Mouse (Mus musculus): ENCODE measurements around the gene Jph2. TPM values are rescaled to one million over a fixed set of nuclear protein-coding genes. Genes with fewer than 3 reads are reported as not detected.
"Not testable (repeated sequence)": the region's sequence is repeated elsewhere in the genome, so short reads cannot be mapped to it uniquely, and the experiment has no call there.

Jph2 gene
- total RNA-seq, 2 experiments from 2014 or later = 393 to 402 TPM

DNA sequence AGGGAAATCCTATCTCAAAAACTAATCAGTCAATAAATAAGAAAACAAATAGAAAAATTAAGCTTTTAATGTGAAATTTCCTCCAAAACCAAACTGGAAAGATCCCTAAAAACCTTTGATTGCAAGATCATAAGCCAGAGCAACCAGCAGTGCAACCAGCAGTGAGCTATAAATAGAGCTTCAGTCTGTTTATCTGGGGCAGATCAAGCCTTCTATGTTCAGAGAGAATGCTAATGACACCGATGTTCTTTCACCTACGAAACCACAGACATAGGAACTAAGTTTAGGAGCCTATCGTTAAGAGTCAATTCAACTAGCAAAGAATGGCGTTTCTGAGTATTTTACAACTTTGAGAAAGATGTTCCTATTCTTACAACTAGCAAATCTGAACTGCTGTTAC lies 14.0 kb upstream of the Jph2 start:
- no peak for DNase-seq

DNA sequence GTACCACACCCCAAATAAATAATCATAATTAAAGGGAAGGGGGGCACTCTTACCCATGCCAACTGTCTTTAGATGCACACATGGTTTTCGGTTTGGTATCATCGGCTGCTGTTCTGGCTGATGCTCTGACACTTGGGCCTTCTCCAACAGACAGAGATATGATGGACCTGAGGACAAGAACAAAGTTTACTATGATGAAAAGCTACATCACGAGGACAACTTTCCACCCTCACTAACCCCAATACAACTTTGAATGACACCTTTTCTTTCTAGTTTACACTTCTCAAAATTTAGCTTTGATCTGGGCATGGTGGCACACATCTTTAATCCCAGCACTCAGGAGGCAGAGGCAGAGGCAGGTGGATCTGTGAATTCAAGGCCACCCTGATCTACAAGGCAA lies 13.6 kb upstream of the Jph2 start:
- not testable (repeated sequence) for DNase-seq

- DNase-seq = no peak
Measured at GRCm38 (mm10) chr2:163410211-163410610, 12.4 kb upstream of the Jph2 start.

- no peak for DNase-seq
Measured at GRCm38 (mm10) chr2:163404037-163404815, 6.4 kb upstream of the Jph2 start.

DNA sequence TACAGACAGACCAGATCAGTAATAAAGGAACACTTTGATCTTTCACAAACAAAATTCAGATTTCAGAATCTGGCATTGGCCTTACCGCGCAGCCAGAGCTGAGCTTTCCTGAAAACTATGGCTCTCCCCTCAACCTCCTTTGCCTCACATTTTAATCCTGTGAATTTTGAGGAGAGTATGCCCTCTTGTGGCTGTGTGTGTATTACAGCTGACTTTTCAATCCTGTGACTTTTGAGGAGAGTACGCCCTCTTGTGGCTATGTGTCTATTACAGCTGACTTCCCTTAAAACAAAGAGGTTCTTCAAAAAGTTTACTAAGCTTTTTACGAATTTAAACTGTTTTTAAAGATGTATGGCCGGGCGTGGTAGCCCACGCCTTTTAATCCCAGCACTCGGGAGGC lies 3.4 kb upstream of the Jph2 start:
- peak; percentile 80 to 93 for DNase-seq

GRCm38 (mm10) chr2:163399222-163399621 lies 1.4 kb upstream of the Jph2 start:
- DNase-seq = peak; percentile 76 to 87

GRCm38 (mm10) chr2:163398770-163399169 lies 977 bp upstream of the Jph2 start:
- DNase-seq = peak in 1 of 2 experiments; percentile 40

- DNase-seq = no peak
Measured at GRCm38 (mm10) chr2:163397071-163397470, 722 bp downstream of the Jph2 start.

GRCm38 (mm10) chr2:163394977-163395376 lies 2.8 kb downstream of the Jph2 start:
- DNase-seq = peak in 1 of 2 experiments; percentile 41

DNA sequence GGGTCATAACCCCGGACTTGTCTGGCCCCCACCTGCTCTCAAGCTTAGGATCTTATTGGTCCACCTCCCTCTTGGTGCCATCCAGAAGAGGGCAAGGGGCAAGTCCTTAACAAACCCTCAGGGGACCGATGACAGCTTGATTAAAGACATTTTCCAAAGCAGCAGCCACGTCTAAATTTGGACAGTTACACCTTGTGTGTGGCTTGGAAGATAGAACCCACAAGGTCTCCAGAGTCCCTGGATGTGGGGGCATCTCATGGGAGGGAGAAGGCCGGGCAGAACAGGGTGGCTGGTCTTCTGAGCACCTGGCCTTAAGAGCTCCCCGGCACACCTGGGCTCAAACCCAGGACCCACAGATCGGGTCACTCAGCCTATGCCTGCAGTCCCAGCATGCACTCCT lies 3.8 kb downstream of the Jph2 start:
- peak in 1 of 2 experiments; percentile 38 for DNase-seq

DNA sequence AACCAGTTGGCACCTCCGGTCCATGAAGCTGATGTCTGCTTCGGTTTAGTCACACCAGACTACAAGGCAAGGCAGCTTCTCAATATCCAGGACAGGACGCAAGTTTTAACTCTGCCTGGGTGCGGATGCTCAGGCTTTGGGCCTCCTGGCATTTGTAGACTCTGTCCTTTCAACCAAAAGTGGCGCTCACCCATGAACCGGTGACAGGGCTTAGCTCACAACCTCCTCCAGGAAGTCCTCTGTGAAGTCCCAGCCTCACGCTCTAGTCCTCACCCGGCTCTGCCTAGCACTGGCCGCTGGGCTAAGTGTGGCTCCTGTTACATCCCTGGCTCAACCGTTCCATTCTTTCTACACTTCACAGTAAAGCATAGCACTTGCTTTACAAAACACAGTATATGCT lies 4.6 kb downstream of the Jph2 start:
- no peak for DNase-seq

DNA sequence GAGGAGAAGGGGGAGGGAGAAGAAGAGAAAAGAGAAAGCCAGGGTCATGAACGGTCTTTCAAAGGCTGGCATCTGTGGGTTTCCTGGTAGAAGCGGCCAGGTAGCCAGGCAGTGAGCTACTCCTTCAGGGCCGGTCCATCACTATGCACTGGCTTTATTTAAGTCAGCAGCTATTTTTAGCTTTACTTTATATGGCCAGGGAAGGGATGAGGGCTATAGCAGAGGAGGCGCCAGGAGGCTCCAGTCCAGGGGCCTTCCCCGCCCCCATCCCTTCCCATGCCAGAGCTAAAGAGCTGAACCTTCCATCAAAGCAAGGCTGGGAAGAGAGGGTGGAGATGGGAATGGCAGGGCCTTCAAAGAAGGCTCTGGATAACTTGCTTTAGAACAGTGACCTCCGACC lies 5.4 kb downstream of the Jph2 start:
- DNase-seq = peak; percentile 80 to 86

DNA sequence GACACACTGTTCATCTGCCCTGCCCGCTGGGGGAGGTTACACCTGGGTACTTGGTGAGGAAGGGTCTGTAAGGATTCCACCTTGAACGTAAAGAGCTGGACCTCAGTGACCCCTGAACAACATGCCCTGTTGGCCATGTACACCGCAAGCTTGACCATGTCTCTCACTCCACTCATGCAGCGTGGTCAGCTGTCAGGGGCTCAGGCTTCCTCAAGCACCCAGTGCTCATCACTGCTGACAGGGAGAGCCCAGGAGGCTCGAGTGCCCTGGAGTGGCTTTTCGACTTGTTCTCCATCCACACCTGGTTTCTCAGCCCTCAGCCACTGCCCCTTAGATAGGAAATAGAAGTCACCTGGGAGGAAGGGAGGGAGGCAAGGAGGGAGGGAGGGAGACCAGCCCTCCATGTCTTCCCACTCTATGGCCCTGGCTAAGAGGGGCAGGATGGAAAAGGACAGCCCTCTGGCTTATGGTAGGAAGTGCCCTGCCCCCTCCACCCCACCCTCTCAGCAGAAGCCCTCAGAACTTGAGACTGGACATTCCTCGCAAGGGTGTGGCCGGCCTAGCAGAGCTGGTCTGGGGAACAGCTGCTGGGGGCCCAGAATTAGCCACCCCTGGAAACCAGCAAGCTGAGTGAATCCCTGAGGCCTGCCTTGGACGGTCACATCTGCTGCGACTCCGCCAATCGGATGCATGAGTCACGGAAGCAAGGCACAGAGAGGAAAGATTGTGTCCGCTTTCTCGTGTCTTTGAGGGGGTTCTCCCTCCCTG lies 11.2 kb downstream of the Jph2 start:
- peak in 1 of 2 experiments; percentile 68 for DNase-seq

DNA sequence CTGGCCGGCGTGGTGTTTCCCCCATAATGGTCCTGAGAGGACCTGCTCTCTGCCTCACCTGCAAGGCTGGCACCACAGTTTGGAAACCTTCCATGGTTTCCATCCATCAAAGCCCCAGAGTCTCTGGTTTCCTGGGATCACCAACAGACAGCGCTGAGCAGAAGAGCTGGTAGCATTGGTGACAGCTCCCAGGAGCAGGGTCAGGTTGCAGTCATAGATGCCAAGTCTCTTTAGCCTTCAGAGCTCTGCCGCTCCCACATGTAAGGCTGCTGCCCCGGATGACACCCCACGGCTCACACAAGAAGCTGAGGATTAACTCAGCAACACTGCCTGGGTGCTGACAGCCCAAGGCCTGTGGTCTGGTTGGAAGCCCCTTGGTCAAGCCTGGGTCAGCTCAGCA lies 12.7 kb downstream of the Jph2 start:
- peak in 1 of 2 experiments; percentile 39 for DNase-seq

- no peak for DNase-seq
Measured at GRCm38 (mm10) chr2:163381246-163381645, 16.5 kb downstream of the Jph2 start.

- peak in 1 of 2 experiments; percentile 45 for DNase-seq
Measured at GRCm38 (mm10) chr2:163379366-163379765, 18.4 kb downstream of the Jph2 start.

DNA sequence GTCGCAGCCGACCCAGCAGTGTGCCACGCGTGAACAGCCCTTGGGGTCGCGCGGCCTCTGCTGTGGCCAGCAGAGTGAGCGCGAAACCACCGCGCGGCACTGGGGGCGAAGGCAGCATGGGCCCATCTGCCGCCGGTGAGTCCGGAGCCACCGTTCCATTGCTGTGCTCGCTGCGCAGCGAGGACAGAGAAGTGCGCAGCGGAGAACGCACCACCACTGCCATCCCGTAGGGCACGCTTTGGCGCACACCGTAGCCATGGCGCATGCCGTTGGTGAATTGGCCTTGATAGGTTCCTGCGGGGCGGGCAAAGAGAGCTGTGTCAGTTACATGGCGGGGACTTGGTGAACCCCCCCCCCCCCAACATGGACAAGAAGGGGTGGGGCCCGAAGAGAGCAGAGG lies 21.7 kb downstream of the Jph2 start:
- DNase-seq = no peak

DNA sequence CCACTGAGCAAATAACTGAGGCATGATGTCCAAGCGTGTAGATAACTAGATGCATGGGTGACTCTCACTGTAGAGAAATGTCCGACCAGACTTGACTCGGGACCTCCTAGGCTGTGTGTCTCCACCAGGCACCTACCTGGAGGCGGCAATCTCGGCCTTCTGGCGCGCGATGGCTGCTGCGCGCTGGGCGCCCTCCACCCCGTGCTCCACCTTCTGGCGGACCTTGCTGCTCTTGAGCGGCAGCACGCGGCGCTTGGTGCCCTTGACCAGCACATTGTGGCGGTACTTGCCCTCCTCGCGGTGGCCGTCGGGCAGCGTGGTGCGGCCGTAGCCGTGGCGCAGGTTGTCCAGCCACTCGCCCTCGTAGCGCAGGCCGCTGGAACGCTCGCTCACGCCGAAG lies 22.3 kb downstream of the Jph2 start:
- DNase-seq = no peak

- no peak for DNase-seq
Measured at GRCm38 (mm10) chr2:163372627-163373026, 25.2 kb downstream of the Jph2 start.

DNA sequence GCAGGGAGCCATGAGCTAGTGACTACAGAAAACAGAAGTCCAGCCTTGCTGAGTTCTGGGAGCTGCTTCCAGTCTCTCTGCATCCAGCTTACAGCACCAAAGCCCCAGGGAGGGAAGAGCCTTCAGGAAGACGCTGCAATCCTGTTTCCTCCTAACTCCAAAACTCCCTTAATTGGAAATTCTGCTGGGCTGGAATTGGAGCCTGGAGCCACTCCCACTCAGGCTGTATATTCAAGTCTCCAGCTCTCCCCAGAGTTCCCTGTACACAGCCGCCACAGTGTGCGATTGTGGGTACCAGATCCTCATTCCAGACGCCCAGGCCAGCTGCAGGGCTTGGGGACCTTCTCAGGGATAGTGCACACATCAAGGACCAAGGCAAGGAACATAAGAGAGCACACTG lies 27.6 kb downstream of the Jph2 start:
- peak in 1 of 2 experiments; percentile 64 for DNase-seq

- DNase-seq = no peak
Measured at GRCm38 (mm10) chr2:163364785-163365541, 32.8 kb downstream of the Jph2 start.
